In genomic region chr10:118227629-118228028, GRCm38 (mm10) we compare ENCODE assay signal across 15 mouse cellular contexts. TPM values are rescaled to one million over a fixed set of nuclear protein-coding genes. Genes with fewer than 3 reads are reported as not detected.
"Had no signal": no experiment of that assay in that cellular context is flagged by ENCODE, and none has a peak within 500 bp of the region (broad histone marks: within the 10 kb centered on the region; RNA-seq: fewer than 3 reads in every experiment).

No protein-coding gene starts in this region.

RNA-seq across cellular contexts. Expression of gene Il22, which starts 22.9 kb away (rescaled TPM):
- total RNA-seq: heart, postnatal 10 days; heart, postnatal 14 days; heart, postnatal 25 days; heart, postnatal 36 days; heart, postnatal 4 days; hematopoietic stem cell, adult 5-6 weeks; hindbrain, postnatal 0 days; layer of hippocampus, adult 18-20 months; layer of hippocampus, adult 2 months; layer of hippocampus, adult 8-10 months; layer of hippocampus, postnatal 10 days; layer of hippocampus, postnatal 14 days; layer of hippocampus, postnatal 25 days; layer of hippocampus, postnatal 36 days; left cerebral cortex, adult 18-20 months had no signal
